Mouse (Mus musculus): ENCODE data around the gene Ddx27.

Gene Ddx27

DNA sequence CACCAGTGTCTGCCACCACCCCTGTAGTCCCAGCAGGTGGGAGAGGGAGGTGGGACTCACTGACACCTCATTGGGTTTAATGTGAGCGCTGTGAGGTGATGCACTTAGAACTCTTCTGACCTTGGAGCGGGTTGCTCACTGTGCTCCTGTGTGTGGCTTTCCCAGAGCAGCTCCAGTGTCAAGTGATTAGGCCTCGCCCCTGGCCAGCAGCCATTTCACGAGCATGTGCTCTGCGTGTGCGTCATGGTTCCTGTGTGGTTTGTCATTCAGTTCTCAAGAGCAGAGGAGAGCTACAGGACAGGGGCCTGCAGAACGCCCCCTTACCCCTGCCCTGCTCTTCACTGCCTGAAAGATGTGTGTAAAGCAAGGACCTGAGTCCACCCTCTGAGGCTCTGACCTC lies 13.6 kb downstream of the Ddx27 start:
- DNase-seq (ENCODE audit: low spot score), result no peak

DNA sequence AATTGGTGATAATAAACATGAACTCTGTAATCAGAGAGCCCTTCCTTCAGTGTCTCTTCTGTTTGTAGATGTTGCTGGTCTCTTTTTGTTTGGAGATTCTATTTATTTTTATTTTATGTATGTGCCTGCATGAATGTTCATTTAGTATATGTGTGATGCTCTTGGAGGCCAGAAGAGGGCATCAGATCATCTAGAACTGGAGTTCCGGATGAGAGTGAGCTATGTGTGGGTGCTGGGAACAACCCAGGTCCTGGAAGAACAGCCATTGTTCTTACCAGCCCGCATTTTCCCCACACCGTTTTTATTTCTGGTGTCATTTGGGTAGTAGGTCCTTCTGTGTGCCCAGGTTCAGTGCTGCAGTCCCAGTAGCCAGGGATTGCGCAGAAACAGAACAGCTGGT lies 15.5 kb downstream of the Ddx27 start:
- DNase-seq (ENCODE audit: low spot score), result no peak

DNA sequence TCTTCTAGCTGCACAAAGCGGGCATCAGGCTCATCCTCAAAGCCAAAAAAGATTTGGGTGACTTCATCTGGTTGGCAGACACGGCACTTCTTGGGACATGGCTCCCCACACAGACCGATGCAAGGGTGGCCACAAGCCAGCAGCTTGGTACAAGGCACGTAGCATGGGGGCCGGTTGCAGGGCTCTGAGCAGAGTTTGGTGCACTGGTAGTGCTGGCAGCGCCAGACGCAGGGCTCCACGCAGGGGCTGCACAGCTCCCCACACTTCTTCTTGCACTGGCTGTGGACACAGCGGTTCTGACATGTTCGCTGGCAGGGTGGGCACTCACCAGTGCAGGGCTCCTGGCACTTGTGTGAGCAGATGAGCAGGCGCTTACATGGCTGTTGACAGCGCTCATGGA lies 22.7 kb downstream of the Ddx27 start:
- no peak for DNase-seq (ENCODE audit: low spot score)

GRCm38 (mm10) chr2:167038297-167038696 lies 23.3 kb downstream of the Ddx27 start:
- DNase-seq (ENCODE audit: low spot score), result no peak

GRCm38 (mm10) chr2:167038716-167039115 lies 23.7 kb downstream of the Ddx27 start:
- DNase-seq (ENCODE audit: low spot score), result no peak

GRCm38 (mm10) chr2:167039386-167039785 lies 24.4 kb downstream of the Ddx27 start:
- no peak for DNase-seq (ENCODE audit: low spot score)

DNA sequence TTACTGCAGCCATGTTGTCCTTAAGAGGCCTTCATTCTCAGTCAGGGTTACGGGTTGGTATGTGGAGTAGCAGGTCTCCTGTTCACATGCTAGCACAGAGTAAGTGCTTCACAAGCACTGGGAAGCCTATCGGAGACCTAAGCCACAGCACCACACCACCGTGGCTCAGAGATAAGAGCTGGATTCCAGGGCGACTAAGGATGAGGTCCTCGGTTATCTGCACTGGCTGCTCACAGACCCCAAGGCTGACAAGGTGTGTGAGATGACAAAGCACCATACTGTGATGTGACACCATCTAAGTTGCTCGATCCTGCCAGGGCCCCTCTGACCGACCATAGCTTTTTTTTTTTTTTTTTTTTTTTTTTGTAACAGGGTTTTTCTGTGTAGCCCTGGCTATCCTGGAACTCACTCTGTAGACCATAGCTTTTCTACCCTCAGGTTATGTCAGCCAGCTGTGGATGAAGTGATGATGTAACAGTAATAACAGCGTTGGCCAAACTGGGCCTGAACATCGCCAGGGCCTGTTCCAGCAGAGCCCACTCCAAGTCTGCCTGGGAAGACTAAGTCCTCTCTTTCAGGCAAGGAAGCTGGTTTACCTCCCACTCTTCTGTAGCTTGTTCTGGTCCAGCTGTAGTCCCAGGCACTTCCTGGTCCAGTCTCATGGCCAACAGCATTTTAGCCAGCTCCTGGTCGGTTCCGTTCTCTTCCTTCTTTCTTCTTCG lies 28.6 kb downstream of the Ddx27 start:
- DNase-seq (ENCODE audit: low spot score), result no peak

DNA sequence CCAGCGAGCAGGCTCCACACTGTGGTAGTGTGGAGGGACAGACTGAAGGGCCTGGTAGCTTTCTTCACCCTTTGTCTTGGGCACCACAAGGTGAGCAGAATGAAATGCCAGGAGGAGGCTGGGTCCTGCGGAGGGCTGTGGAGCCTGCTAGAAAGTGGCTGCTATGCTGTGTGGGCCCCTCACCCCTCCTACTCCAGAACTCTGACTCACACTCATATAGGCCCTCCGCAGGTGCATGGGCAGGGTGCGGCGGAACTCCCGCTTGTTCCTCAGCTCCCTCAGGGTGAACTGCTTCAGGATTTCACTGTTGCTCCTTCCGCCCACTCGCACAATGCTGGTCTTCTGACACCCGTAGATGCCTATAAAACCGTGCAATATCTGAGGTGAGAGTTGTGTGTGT lies 33.2 kb downstream of the Ddx27 start:
- no peak for DNase-seq (ENCODE audit: low spot score)

GRCm38 (mm10) chr2:167048698-167049358 lies 33.8 kb downstream of the Ddx27 start:
- no peak for DNase-seq (ENCODE audit: low spot score)

DNA sequence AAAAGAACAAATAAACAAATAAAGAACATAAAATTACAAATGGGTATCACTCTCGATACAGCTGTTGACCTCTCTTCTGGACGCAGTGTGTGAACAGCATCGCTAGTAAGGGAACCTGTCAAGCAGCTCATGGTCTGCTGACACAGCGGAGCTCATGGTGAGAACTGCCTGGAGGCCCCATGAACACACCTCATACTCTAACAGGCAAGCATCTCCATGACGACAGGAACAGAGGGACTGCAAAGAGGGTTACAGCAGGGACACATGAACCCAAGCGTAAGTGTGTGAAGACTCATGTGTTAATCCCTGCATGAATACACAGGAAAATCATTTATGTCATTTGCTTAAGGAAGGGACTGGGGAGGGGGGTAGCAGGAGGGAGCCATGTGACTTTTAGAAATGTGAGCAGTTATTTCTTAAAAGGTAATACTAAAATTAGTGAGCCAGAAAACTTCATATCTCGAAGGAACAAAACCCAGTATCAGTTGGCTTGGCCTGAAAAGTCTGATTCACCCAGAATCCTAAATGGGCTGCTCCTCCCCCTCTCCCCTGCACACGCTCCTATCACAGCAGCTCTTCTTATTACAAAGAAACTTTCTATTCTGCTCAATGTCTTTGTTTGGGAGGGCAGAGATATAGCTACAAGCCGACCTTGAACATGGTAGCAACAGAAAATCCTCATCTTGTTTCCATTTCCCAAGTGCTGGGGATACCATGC lies 38.3 kb downstream of the Ddx27 start:
- DNase-seq (ENCODE audit: low spot score), result no peak

- DNase-seq (ENCODE audit: low spot score), result no peak
Observed at GRCm38 (mm10) chr2:167055386-167055785, 40.4 kb downstream of the Ddx27 start.

DNA sequence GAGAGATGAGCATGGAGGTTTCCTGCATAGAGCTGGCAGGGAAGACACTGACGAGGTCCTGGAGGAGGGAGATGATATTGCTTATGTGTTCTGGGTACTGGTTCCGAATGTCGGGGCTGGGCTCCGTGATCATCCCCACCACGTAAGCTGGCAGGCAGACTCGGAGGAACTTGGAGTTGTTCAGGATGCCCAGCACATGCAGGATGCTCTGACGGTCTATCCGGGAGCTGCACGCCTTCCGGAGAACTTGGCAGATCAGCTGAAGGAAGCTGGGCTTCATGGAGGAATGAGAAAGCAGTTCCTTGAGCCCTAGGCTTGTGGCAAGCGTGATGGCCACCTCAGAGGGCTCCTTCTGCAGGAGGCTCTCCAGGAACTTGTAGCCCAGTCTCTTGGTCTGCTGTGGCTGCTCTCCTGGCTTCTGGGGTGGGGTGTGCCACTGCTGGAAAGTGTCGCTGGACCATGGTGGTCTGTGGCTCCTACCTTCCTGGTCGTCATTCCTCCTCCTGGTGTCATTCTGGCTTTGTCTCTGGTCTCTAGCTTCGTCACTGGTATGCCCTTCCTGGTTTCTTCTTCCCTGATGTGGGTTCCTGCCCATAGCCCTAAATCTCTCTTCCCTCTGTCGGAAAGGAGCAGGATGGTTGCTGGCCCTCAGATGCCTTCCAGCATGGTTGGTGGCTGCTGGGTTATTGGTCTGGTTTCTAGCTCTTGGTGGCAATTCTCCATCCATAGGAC lies 41.4 kb downstream of the Ddx27 start:
- DNase-seq (ENCODE audit: low spot score), result no peak

- DNase-seq (ENCODE audit: low spot score), result no peak
Observed at GRCm38 (mm10) chr2:167056942-167057323, 41.9 kb downstream of the Ddx27 start.

DNA sequence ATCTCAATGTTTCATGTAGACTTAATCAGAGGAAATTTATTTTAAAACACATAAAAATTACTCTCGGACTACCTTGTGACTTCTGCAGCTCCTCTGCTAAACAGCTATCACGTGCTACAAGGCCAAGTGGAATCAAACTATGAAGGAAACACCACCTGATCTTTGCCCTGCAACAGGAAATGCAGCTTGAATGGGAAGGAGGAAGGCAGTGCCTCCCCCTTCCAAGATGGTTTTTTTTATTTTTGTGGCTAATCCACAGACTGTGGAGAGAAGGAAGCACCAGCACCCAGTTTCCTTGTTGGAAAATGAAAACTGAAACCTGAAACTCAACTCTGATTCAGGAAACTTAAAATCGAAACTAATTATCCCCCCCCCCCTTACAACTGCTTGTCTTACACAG lies 43.2 kb downstream of the Ddx27 start:
- no peak for DNase-seq (ENCODE audit: low spot score)

DNA sequence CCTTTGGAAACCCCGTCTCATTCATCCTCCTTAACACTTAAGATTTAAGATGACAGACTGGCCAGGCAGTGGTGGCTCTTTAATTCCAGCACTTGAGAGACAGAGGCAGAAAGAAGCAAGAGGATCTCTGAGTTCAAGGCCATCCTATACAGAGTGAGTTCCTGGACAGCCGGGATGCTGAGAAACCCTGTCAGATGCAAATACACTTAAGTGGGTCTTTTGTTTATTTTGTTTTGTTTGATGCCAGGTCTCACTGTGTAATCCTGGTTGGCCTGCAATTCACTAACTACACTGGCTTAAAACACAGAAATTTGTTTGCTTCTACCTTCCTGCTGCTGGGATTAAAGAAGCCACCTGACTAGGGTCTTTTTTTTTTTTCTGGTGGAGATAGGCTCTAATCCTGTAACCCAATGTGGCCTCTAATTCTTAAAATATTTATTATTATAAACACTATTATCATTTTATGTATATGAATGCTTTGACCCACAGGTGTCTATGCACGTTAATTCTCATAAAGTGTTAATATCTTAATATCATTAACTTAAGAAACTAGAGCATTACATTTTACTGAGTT lies 43.9 kb downstream of the Ddx27 start:
- DNase-seq (ENCODE audit: low spot score), result no peak

DNA sequence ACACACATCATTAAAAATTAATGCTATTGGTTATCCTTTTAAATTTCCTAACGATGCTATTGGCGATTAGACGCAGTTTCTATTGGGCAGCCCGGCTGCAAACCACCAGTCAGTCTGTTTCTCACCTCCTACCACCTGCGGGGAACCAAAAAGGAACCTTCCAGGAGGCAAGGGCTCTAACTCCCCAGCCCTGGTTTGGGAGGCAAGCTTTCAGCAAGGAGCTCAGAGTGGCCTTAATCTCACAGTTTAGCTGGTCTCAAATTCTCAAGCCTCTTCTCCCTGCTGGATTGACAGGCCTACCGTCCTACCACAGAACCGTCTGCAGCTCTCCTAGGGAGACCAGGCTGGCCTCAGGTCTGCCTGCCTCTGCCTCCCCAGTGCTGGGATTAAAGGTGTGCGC lies 44.5 kb downstream of the Ddx27 start:
- no peak for DNase-seq (ENCODE audit: low spot score)

DNA sequence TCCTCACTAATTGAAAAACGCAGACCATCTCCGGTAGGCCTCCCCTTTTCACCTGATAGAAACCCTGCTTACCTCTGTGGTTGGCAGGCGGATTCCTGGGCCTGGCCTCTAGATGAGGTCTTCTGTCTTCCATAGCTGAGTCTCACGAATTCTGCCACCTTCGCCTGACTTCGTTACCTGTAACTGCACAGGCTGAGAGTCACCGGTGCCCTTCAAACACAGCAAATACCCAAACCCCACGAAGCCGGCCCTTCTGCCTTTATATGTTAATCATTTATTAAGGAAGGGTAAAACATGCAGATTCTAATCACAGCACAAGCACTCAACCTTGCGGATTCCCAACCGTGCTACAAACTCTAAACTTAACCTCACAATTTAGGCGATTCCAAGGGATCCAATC lies 45.0 kb downstream of the Ddx27 start:
- no peak for DNase-seq (ENCODE audit: low spot score)

- no peak for DNase-seq (ENCODE audit: low spot score)
Observed at GRCm38 (mm10) chr2:167060360-167060759, 45.4 kb downstream of the Ddx27 start.

GRCm38 (mm10) chr2:167060761-167061160 lies 45.8 kb downstream of the Ddx27 start:
- no peak for DNase-seq (ENCODE audit: low spot score)

DNA sequence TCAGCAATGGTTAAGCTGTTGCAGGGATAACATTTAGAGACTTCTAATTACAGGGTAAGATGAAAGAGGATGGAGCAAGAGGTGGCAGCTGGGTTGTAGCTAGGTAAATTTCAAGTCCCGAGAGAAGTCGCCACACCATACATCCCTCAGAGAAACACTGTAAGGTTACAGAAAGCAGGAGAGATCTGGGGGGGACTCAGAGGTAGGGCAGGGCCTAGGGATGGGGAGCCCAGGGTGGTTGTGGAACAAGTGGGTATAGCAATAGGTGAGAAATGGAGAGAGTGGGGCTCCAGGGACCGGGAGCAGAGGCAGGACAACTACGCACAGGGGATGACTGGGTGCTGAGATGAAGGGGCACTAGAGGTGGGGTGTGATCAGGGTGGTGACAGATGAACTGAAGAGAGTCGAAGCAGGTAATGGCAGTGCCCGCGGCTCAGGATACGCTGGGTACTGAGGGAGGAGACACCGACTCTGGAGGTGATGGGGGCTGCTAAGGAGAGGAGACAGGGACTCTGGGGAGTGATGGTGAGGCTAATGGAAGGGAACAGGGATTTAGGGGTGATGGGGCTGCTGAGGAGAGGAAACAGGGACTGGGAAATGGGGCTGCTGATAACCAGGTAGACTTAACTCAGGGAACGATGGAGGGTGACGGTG lies 46.5 kb downstream of the Ddx27 start:
- DNase-seq (ENCODE audit: low spot score), result no peak

DNA sequence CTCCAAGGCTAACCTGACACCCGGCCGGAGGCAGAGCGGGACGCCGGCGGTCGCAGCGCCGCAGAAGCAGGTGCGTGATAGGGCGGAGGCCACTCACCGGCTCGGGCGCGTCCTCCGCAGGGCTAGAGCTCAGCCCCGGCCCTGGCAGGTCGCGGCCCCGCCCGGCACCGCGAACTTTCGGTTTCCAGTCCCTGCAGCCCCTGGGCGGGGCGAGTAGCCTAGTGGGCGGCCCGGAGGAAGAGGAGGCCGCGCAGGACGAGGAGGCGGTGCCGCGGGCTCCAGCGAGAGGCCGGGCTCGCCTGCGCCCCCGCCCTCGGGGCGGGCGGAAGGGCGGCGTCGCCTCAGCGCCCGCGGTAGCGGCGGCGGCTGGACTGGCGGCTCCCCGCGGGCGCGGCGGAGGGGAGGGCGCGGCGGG lies 47.5 kb downstream of the Ddx27 start:
- peak; percentile 76 for DNase-seq (ENCODE audit: low spot score)
